Mouse (Mus musculus) hindbrain, embryonic 16.5 days (tissue): ENCODE measurements at regions not wholly inside any gene's neighbourhood (a gene's known extent, or its start where the extent isn't known, plus 50 kb on each side); places are given as distances from the start of the nearest gene placed in this dataset.

Source experiments
- ATAC-seq: fragments of 200-750 bp; cut with Nextera tagmentation; 2 replicates; pipeline ENCODE4 v1.8.0; 2017; ENCODE audit warnings: moderate TSS enrichment, moderate library complexity
- H3K27ac ChIP-seq: fragments of 300-500 bp; sonication (generic); 2 replicates; pipeline ENCODE4 v1.5.1; 2014; ENCODE audit warnings: low read depth, mild to moderate bottlenecking, control low read depth, low read length, moderate library complexity
- H3K27me3 ChIP-seq: fragments of 300-500 bp; sonication (generic); replicated peaks from 2 replicates; pipeline ENCODE4 v1.6.1; 2014; ENCODE audit warnings: low read length; ENCODE audit not compliant: control insufficient read depth, insufficient read depth
- H3K36me3 ChIP-seq: fragments of 300-500 bp; sonication (generic); 2 replicates; pipeline ENCODE4 v1.6.1; 2014; ENCODE audit warnings: mild to moderate bottlenecking, low read length, moderate library complexity, mixed read lengths; ENCODE audit not compliant: control insufficient read depth, insufficient read depth
- H3K4me1 ChIP-seq: fragments of 300-500 bp; sonication (generic); 2 replicates; pipeline ENCODE4 v1.6.1; 2014; ENCODE audit warnings: low read depth, low read length; ENCODE audit not compliant: control insufficient read depth, insufficient read depth
- H3K4me2 ChIP-seq: fragments of 300-500 bp; sonication (generic); 2 replicates; pipeline ENCODE4 v1.6.1; 2014; ENCODE audit warnings: mild to moderate bottlenecking, low read length, control low read depth, moderate library complexity
- H3K4me3 ChIP-seq: fragments of 300-500 bp; sonication (generic); 2 replicates; pipeline ENCODE4 v1.5.1; 2014; ENCODE audit warnings: mild to moderate bottlenecking, low read length, control low read depth, moderate library complexity
- H3K9ac ChIP-seq: fragments of 300-500 bp; sonication (generic); 2 replicates; pipeline ENCODE4 v1.6.1; 2014; ENCODE audit warnings: low read depth, mild to moderate bottlenecking, control low read depth, low read length, moderate library complexity
- H3K9me3 ChIP-seq: fragments of 300-500 bp; sonication (generic); 2 replicates; pipeline ENCODE4 v1.6.1; 2014; ENCODE audit warnings: mild to moderate bottlenecking, low read length, moderate library complexity; ENCODE audit not compliant: control insufficient read depth
- WGBS: fragments of 180-500 bp; shearing (Covaris S2); extraction: QIAGEN DNeasy Blood & Tissue Kit; methylation state at CpG from one replicate; pipeline ENCODE4 v1.1.7; 2014; 5-methylcytosine and 5-hydroxymethylcytosine counted together

- Histone ChIP-seq H3K4me3 (no peak overlapping the region), H3K27ac (no peak overlapping the region), H3K4me1 (no peaks in the 10 kb centered on the region), H3K36me3 (no peaks in the 10 kb centered on the region), H3K9me3 (no peaks in the 10 kb centered on the region), H3K27me3 (no peaks in the 10 kb centered on the region), H3K9ac (no peak overlapping the region), H3K4me2 (no peak overlapping the region)
- no peak for ATAC-seq
- 50% methylated on average over 3 of the region's 3 CpGs for WGBS
Measured at GRCm38 (mm10) chr9:69568222-69568621, 114.8 kb downstream of the Anxa2 start.

- Histone ChIP-seq H3K27me3 (no peaks in the 10 kb centered on the region), H3K9me3 (no peaks in the 10 kb centered on the region), H3K4me2 (no peak overlapping the region), H3K9ac (no peak overlapping the region), H3K36me3 (no peaks in the 10 kb centered on the region), H3K27ac (no peak overlapping the region), H3K4me1 (no peaks in the 10 kb centered on the region), H3K4me3 (no peak overlapping the region)
- WGBS, result 63% methylated on average over 6 of the region's 6 CpGs
- no peak for ATAC-seq
Measured at GRCm38 (mm10) chr9:69566996-69567395, 113.6 kb downstream of the Anxa2 start.

- Histone ChIP-seq H3K9me3 (no peaks in the 10 kb centered on the region), H3K9ac (no peak overlapping the region), H3K4me1 (peaks cover 5% of the 10 kb centered on the region; the same call in 1 of the 2 replicates), H3K36me3 (no peaks in the 10 kb centered on the region), H3K4me2 (no peak overlapping the region), H3K27ac (no peak overlapping the region), H3K27me3 (no peaks in the 10 kb centered on the region), H3K4me3 (no peak overlapping the region)
- ATAC-seq, result no peak
- WGBS, result 67% methylated on average over 5 of the region's 5 CpGs
Measured at GRCm38 (mm10) chr9:69543241-69543640, 89.8 kb downstream of the Anxa2 start.
